Mouse (Mus musculus): ENCODE results near the gene Camk2d.

- no peak for TF ChIP-seq TAL1 (conservative IDR thresholded peaks at IDR 0.05; ENCODE audit: low read depth, low read length)
- TF ChIP-seq CTCF (IDR thresholded peaks at IDR 0.05; ENCODE audit: low read depth, low read length): no peak
- no peak for TF ChIP-seq GATA2 (IDR thresholded peaks at IDR 0.05; ENCODE audit: borderline replicate concordance, low read depth, low read length)
- no peak for TF ChIP-seq POLR2AphosphoS5 (IDR thresholded peaks at IDR 0.05; ENCODE audit: insufficient replicate concordance, low read depth, low read length)
Measured at GRCm38 (mm10) chr3:126643071-126644010, 47.2 kb downstream of the Camk2d start.

Data from G1E (cell line).